Mouse (Mus musculus): ENCODE data around the gene Babam2.

- TF ChIP-seq CTCF (IDR thresholded peaks at IDR 0.05; ENCODE audit: extremely low read depth, insufficient read depth, low read length) (no peak), POLR2A (IDR thresholded peaks at IDR 0.05; ENCODE audit: extremely low read depth, insufficient read depth, low read length) (no peak)
Measured at GRCm38 (mm10) chr5:31936523-31936922, 239.0 kb downstream of the Babam2 start.
